Mouse (Mus musculus): Measurements from ENCODE around the gene Strip2. TPM values are rescaled to one million over a fixed set of nuclear protein-coding genes. Genes with fewer than 3 reads are reported as not detected.

Gene Strip2
- polyA plus RNA-seq, 1 experiment, result 0.89 TPM

GRCm38 (mm10) chr6:29896976-29897375, 19.8 kb upstream of the Strip2 start:
- Histone ChIP-seq H3K4me1 (ENCODE audit: control insufficient read depth, insufficient read depth, low read length) (no peaks in the 10 kb centered on the region), H3K4me3 (replicated peaks; ENCODE audit: extremely low read depth, low read depth, low read length) (no peak overlapping the region)
- 92% methylated on average over 3 of the region's 3 CpGs for WGBS
- TF ChIP-seq CTCF (IDR thresholded peaks at IDR 0.05; ENCODE audit: insufficient read depth, low read length) (no peak), POLR2A (IDR thresholded peaks at IDR 0.05; ENCODE audit: borderline replicate concordance, extremely low read depth, low read depth, low read length) (no peak)
- no peak for DNase-seq

- H3K4me1 ChIP-seq (ENCODE audit: control insufficient read depth, insufficient read depth, low read length), result no peaks in the 10 kb centered on the region
- WGBS, result 98% methylated on average over 1 of the region's 1 CpGs
- no peak for DNase-seq
- TF ChIP-seq CTCF (IDR thresholded peaks at IDR 0.05; ENCODE audit: insufficient read depth, low read length) (no peak), POLR2A (IDR thresholded peaks at IDR 0.05; ENCODE audit: borderline replicate concordance, extremely low read depth, low read depth, low read length) (no peak)
- H3K4me3 ChIP-seq (replicated peaks; ENCODE audit: extremely low read depth, low read depth, low read length), result no peak overlapping the region
Observed at GRCm38 (mm10) chr6:29901450-29901849, 15.4 kb upstream of the Strip2 start.

- H3K4me3 ChIP-seq (replicated peaks; ENCODE audit: extremely low read depth, low read depth, low read length), result no peak overlapping the region
- 45% methylated on average over 2 of the region's 2 CpGs for WGBS
- TF ChIP-seq POLR2A (IDR thresholded peaks at IDR 0.05; ENCODE audit: borderline replicate concordance, extremely low read depth, low read depth, low read length) (no peak), CTCF (IDR thresholded peaks at IDR 0.05; ENCODE audit: insufficient read depth, low read length) (no peak)
Observed at GRCm38 (mm10) chr6:29902256-29902655, 14.6 kb upstream of the Strip2 start.

GRCm38 (mm10) chr6:29903343-29903914, 13.4 kb upstream of the Strip2 start:
- H3K4me3 ChIP-seq (replicated peaks; ENCODE audit: extremely low read depth, low read depth, low read length), result no peak overlapping the region
- DNase-seq, result no peak
- WGBS, result 91% methylated on average over 3 of the region's 3 CpGs
- TF ChIP-seq CTCF (IDR thresholded peaks at IDR 0.05; ENCODE audit: insufficient read depth, low read length) (no peak), POLR2A (IDR thresholded peaks at IDR 0.05; ENCODE audit: borderline replicate concordance, extremely low read depth, low read depth, low read length) (no peak)
- H3K4me1 ChIP-seq (ENCODE audit: control insufficient read depth, insufficient read depth, low read length), result no peaks in the 10 kb centered on the region

More at GRCm38 (mm10) chr6:29902256-29902655, 14.6 kb upstream of the Strip2 start:
- H3K4me1 ChIP-seq (ENCODE audit: control insufficient read depth, insufficient read depth, low read length), result no peaks in the 10 kb centered on the region
- no peak for DNase-seq

GRCm38 (mm10) chr6:29904281-29904680, 12.5 kb upstream of the Strip2 start:
- TF ChIP-seq CTCF (IDR thresholded peaks at IDR 0.05; ENCODE audit: insufficient read depth, low read length) (no peak), POLR2A (IDR thresholded peaks at IDR 0.05; ENCODE audit: borderline replicate concordance, extremely low read depth, low read depth, low read length) (no peak)
- no peak overlapping the region for H3K4me3 ChIP-seq (replicated peaks; ENCODE audit: extremely low read depth, low read depth, low read length)
- WGBS, result 69% methylated on average over 3 of the region's 3 CpGs
- no peaks in the 10 kb centered on the region for H3K4me1 ChIP-seq (ENCODE audit: control insufficient read depth, insufficient read depth, low read length)
- DNase-seq, result no peak

DNA sequence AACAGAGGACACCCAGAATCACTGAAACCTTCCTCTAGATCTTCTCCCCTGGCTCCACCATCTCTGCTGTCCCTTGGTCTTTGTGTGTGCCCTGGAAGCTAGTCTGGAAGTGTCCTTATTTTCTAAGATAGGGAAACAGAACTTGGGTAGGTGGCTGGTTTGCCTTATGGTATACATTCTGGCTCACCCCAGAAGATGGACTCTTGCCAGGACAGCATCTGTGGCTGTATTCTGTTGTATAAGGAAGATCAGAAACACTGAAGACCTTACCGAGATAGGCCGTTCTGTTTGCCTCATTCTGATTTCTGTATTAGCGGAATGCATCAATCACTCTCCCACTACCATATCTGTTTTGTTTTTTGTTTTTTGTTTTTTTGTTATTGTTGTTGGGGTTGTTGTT, 6.2 kb upstream of the Strip2 start:
- no peak for TF ChIP-seq POLR2A (IDR thresholded peaks at IDR 0.05; ENCODE audit: borderline replicate concordance, extremely low read depth, low read depth, low read length)
- TF ChIP-seq CTCF (IDR thresholded peaks at IDR 0.05; ENCODE audit: insufficient read depth, low read length), result no peak
- WGBS, result 83% methylated on average over 3 of the region's 3 CpGs
- no peak for DNase-seq
- H3K4me3 ChIP-seq (replicated peaks; ENCODE audit: extremely low read depth, low read depth, low read length), result no peak overlapping the region
- H3K4me1 ChIP-seq (ENCODE audit: control insufficient read depth, insufficient read depth, low read length), result no peaks in the 10 kb centered on the region

GRCm38 (mm10) chr6:29913673-29914072, 3.1 kb upstream of the Strip2 start:
- DNase-seq, result no peak
- H3K4me1 ChIP-seq (ENCODE audit: control insufficient read depth, insufficient read depth, low read length), result peaks cover 5% of the 10 kb centered on the region
- WGBS, result 12% methylated on average over 1 of the region's 1 CpGs
- no peak overlapping the region for H3K4me3 ChIP-seq (replicated peaks; ENCODE audit: extremely low read depth, low read depth, low read length)
- TF ChIP-seq POLR2A (IDR thresholded peaks at IDR 0.05; ENCODE audit: borderline replicate concordance, extremely low read depth, low read depth, low read length) (no peak), CTCF (IDR thresholded peaks at IDR 0.05; ENCODE audit: insufficient read depth, low read length) (no peak)

- TF ChIP-seq CTCF (IDR thresholded peaks at IDR 0.05; ENCODE audit: insufficient read depth, low read length), result no peak
- H3K4me1 ChIP-seq (ENCODE audit: control insufficient read depth, insufficient read depth, low read length), result peaks cover 5% of the 10 kb centered on the region
- no peak for DNase-seq
- H3K4me3 ChIP-seq (replicated peaks; ENCODE audit: extremely low read depth, low read depth, low read length), result no peak overlapping the region
Observed at GRCm38 (mm10) chr6:29914136-29914535, 2.7 kb upstream of the Strip2 start.

DNA sequence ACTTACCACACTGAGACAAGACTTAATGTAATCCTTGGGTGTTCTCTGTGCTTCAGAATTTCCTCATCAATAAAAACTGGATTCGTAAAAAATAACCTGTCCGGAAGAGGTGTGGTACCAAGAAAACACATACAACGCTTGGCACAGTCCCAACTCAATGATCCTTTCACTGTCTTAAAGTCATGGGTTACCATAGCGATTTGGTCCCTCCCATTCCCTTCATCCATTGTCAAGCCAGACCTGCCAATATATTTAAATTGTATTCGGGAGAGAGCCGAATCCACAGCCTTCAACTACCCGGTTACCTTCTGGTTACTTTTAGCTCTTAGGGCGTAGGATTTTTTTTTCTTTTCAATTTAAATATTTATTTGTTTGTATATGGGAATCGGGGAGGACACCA, 976 bp upstream of the Strip2 start:
- TF ChIP-seq POLR2A (IDR thresholded peaks at IDR 0.05; ENCODE audit: borderline replicate concordance, extremely low read depth, low read depth, low read length) (no peak), CTCF (IDR thresholded peaks at IDR 0.05; ENCODE audit: insufficient read depth, low read length) (no peak)
- no peak for DNase-seq
- Histone ChIP-seq H3K4me3 (replicated peaks; ENCODE audit: extremely low read depth, low read depth, low read length) (no peak overlapping the region), H3K4me1 (ENCODE audit: control insufficient read depth, insufficient read depth, low read length) (peaks cover 5% of the 10 kb centered on the region)
- WGBS, result 54% methylated on average over 9 of the region's 9 CpGs

- under 1% methylated on average over 21 of the region's 21 CpGs for WGBS
- no peak for TF ChIP-seq CTCF (IDR thresholded peaks at IDR 0.05; ENCODE audit: insufficient read depth, low read length)
- no peak for TF ChIP-seq POLR2A (IDR thresholded peaks at IDR 0.05; ENCODE audit: borderline replicate concordance, extremely low read depth, low read depth, low read length)
- no peak for DNase-seq
- Histone ChIP-seq H3K4me1 (ENCODE audit: control insufficient read depth, insufficient read depth, low read length) (peaks cover 5% of the 10 kb centered on the region), H3K4me3 (replicated peaks; ENCODE audit: extremely low read depth, low read depth, low read length) (peak overlapping the region; percentile 73)
Observed at GRCm38 (mm10) chr6:29917383-29917720, 540 bp downstream of the Strip2 start.
